Mouse (Mus musculus): ENCODE data around the gene Rnf157. TPM values are rescaled to one million over a fixed set of nuclear protein-coding genes. Genes with fewer than 3 reads are reported as not detected.

The Rnf157 gene
- polyA plus RNA-seq, 1 experiment from 2014 or later: 14.1 TPM

Other genes with a start within 250 kb of the Rnf157 start
- 19.6 and 36.8 TPM in 2 replicates for gene Fbf1, start 244.9 kb downstream of the Rnf157 start, polyA plus RNA-seq (2014; fragmentation: Nextera tagmentation; extraction: Ambion mirVana)
- gene Ten1, start 214.2 kb downstream of the Rnf157 start, polyA plus RNA-seq (2014; fragmentation: Nextera tagmentation; extraction: Ambion mirVana): 74.1 and 76.3 TPM in 2 replicates
- 16.3 and 27.4 TPM in 2 replicates for gene Acox1, start 214.0 kb downstream of the Rnf157 start, polyA plus RNA-seq (2014; fragmentation: Nextera tagmentation; extraction: Ambion mirVana)
- 1.4 and 2.6 TPM in 2 replicates for gene Evpl, start 175.0 kb downstream of the Rnf157 start, polyA plus RNA-seq (2014; fragmentation: Nextera tagmentation; extraction: Ambion mirVana)
- 60.6 and 85.6 TPM in 2 replicates for gene Srp68, start 138.8 kb downstream of the Rnf157 start, polyA plus RNA-seq (2014; fragmentation: Nextera tagmentation; extraction: Ambion mirVana)
- gene Galr2, start 132.1 kb downstream of the Rnf157 start, polyA plus RNA-seq (2014; fragmentation: Nextera tagmentation; extraction: Ambion mirVana): 0.13 TPM in 1 of 2 replicates, not detected in the other
- gene Exoc7, start 105.8 kb downstream of the Rnf157 start, polyA plus RNA-seq (2014; fragmentation: Nextera tagmentation; extraction: Ambion mirVana): 49.6 and 66.3 TPM in 2 replicates
- gene Foxj1, start 77.6 kb downstream of the Rnf157 start, polyA plus RNA-seq (2014; fragmentation: Nextera tagmentation; extraction: Ambion mirVana): 1.2 and 1.8 TPM in 2 replicates
- 79.7 and 80.8 TPM in 2 replicates for gene Ubald2, start 21.1 kb upstream of the Rnf157 start, polyA plus RNA-seq (2014; fragmentation: Nextera tagmentation; extraction: Ambion mirVana)
- 0.34 and 0.39 TPM in 2 replicates for gene Qrich2, start 53.2 kb upstream of the Rnf157 start, polyA plus RNA-seq (2014; fragmentation: Nextera tagmentation; extraction: Ambion mirVana)
- 160 and 212 TPM in 2 replicates for gene Prpsap1, start 81.2 kb upstream of the Rnf157 start, polyA plus RNA-seq (2014; fragmentation: Nextera tagmentation; extraction: Ambion mirVana)
- gene Sphk1, start 117.9 kb upstream of the Rnf157 start, polyA plus RNA-seq (2014; fragmentation: Nextera tagmentation; extraction: Ambion mirVana): 3.0 and 3.7 TPM in 2 replicates
- 11.2 and 13.5 TPM in 2 replicates for gene Ube2o, start 168.4 kb upstream of the Rnf157 start, polyA plus RNA-seq (2014; fragmentation: Nextera tagmentation; extraction: Ambion mirVana)
- not detected in 2 replicates for gene Aanat, start 173.4 kb upstream of the Rnf157 start, polyA plus RNA-seq (2014; fragmentation: Nextera tagmentation; extraction: Ambion mirVana)
- 5.4 and 7.2 TPM in 2 replicates for gene Rhbdf2, start 214.0 kb upstream of the Rnf157 start, polyA plus RNA-seq (2014; fragmentation: Nextera tagmentation; extraction: Ambion mirVana)
- 1.1 and 1.4 TPM in 2 replicates for gene Prcd, start 240.5 kb upstream of the Rnf157 start, polyA plus RNA-seq (2014; fragmentation: Nextera tagmentation; extraction: Ambion mirVana)
- 11.0 and 11.3 TPM in 2 replicates for gene Cygb, start 241.3 kb upstream of the Rnf157 start, polyA plus RNA-seq (2014; fragmentation: Nextera tagmentation; extraction: Ambion mirVana)

All from kidney, embryonic 14.5 days (tissue).